Mouse (Mus musculus) stomach, embryonic 15.5 days (tissue): ENCODE measurements around the gene Hnf1b. TPM values are rescaled to one million over a fixed set of nuclear protein-coding genes. Genes with fewer than 3 reads are reported as not detected.

Experiments
- ATAC-seq: fragments of 200-750 bp; cut with Nextera tagmentation; 2 replicates; pipeline ENCODE4 v1.8.0; 2017; ENCODE audit warnings: low read depth, moderate number of reproducible peaks, moderate TSS enrichment; ENCODE audit not compliant: insufficient read depth, low FRiP score
- H3K27ac ChIP-seq: fragments of 300-500 bp; sonication (generic); 2 replicates; pipeline ENCODE4 v1.5.1; 2015; ENCODE audit warnings: mild to moderate bottlenecking, inconsistent platforms
- H3K27me3 ChIP-seq: fragments of 300-500 bp; sonication (generic); replicated peaks from 2 replicates; pipeline ENCODE4 v1.6.1; 2015; ENCODE audit warnings: inconsistent platforms
- H3K36me3 ChIP-seq: fragments of 300-500 bp; sonication (generic); 2 replicates; pipeline ENCODE4 v1.6.1; 2015; ENCODE audit warnings: inconsistent platforms
- H3K4me1 ChIP-seq: fragments of 300-500 bp; sonication (generic); 2 replicates; pipeline ENCODE4 v1.6.1; 2015; ENCODE audit warnings: inconsistent platforms
- H3K4me2 ChIP-seq: fragments of 300-500 bp; sonication (generic); 2 replicates; pipeline ENCODE4 v1.6.1; 2015; ENCODE audit warnings: mild to moderate bottlenecking, inconsistent platforms
- H3K4me3 ChIP-seq: fragments of 300-500 bp; sonication (generic); replicated peaks from 2 replicates; pipeline ENCODE4 v1.5.1; 2015; ENCODE audit warnings: inconsistent platforms
- H3K9ac ChIP-seq: fragments of 300-500 bp; sonication (generic); 2 replicates; pipeline ENCODE4 v1.6.1; 2015; ENCODE audit warnings: inconsistent platforms
- H3K9me3 ChIP-seq: fragments of 300-500 bp; sonication (generic); 2 replicates; pipeline ENCODE4 v1.6.1; 2016; ENCODE audit warnings: inconsistent platforms
- WGBS: fragments of 180-500 bp; shearing (Covaris S2); methylation state at CpG from one replicate; pipeline ENCODE4 v1.1.7; 2015; 5-methylcytosine and 5-hydroxymethylcytosine counted together
- polyA plus RNA-seq: library from polyadenylated mRNA; unstranded; fragments of >200 nt; fragmentation: Nextera tagmentation; extraction: Ambion mirVana; gene quantifications from 2 replicates; pipeline ENCODE4 v1.2.1, GENCODE M21; 2015

Gene Hnf1b
- polyA plus RNA-seq, 1 experiment from 2014 or later = 6.0 TPM

- ATAC-seq = no peak
- H3K4me1 ChIP-seq = no peaks in the 10 kb centered on the region
- peaks cover 37% of the 10 kb centered on the region for H3K27me3 ChIP-seq
- WGBS = 11% methylated on average over 2 of the region's 2 CpGs
- no peaks in the 10 kb centered on the region for H3K36me3 ChIP-seq
- H3K27ac ChIP-seq = no peak overlapping the region
- no peaks in the 10 kb centered on the region for H3K9me3 ChIP-seq
- peak overlapping the region; percentile 16; the same call in 1 of the 2 replicates for H3K4me2 ChIP-seq
- no peak overlapping the region for H3K9ac ChIP-seq
- no peak overlapping the region for H3K4me3 ChIP-seq
These were observed 4.8 kb downstream of the Hnf1b start for GRCm38 (mm10) chr11:83854707-83855106.

- Histone ChIP-seq H3K27me3 (peaks cover 20% of the 10 kb centered on the region; the same call in 1 of the 2 replicates), H3K4me3 (no peak overlapping the region), H3K36me3 (no peaks in the 10 kb centered on the region), H3K9me3 (no peaks in the 10 kb centered on the region), H3K27ac (no peak overlapping the region), H3K9ac (no peak overlapping the region), H3K4me1 (no peaks in the 10 kb centered on the region), H3K4me2 (no peak overlapping the region)
- WGBS = 57% methylated on average over 1 of the region's 1 CpGs
- no peak for ATAC-seq
These were observed 7.4 kb downstream of the Hnf1b start for GRCm38 (mm10) chr11:83857256-83857655.

GRCm38 (mm10) chr11:83865286-83865685, 15.4 kb downstream of the Hnf1b start:
- Histone ChIP-seq H3K4me2 (no peak overlapping the region), H3K27ac (no peak overlapping the region), H3K4me1 (no peaks in the 10 kb centered on the region; the same call in 1 of the 2 replicates), H3K27me3 (no peaks in the 10 kb centered on the region), H3K9me3 (no peaks in the 10 kb centered on the region), H3K9ac (no peak overlapping the region), H3K36me3 (0 out of 2 replicates have a peak, but pooled peaks cover 2% of the 10 kb centered on the region), H3K4me3 (no peak overlapping the region)
- no peak for ATAC-seq
- WGBS = 53% methylated on average over 9 of the region's 9 CpGs

- no peaks in the 10 kb centered on the region for H3K9me3 ChIP-seq
- no peaks in the 10 kb centered on the region for H3K27me3 ChIP-seq
- H3K36me3 ChIP-seq = 0 out of 2 replicates have a peak, but pooled peaks cover 2% of the 10 kb centered on the region
- H3K4me2 ChIP-seq = no peak overlapping the region
- H3K4me3 ChIP-seq = no peak overlapping the region
- no peak overlapping the region for H3K9ac ChIP-seq
- peak overlapping the region; percentile 5; the same call in 1 of the 2 replicates for H3K27ac ChIP-seq
- no peaks in the 10 kb centered on the region; the same call in 1 of the 2 replicates for H3K4me1 ChIP-seq
- 44% methylated on average over 3 of the region's 3 CpGs for WGBS
- no peak for ATAC-seq
These were observed 17.7 kb downstream of the Hnf1b start for GRCm38 (mm10) chr11:83867571-83867970.

GRCm38 (mm10) chr11:83869147-83869546, 19.3 kb downstream of the Hnf1b start:
- H3K9me3 ChIP-seq = no peaks in the 10 kb centered on the region
- peak overlapping the region; percentile 35; the same call in 1 of the 2 replicates for H3K27ac ChIP-seq
- no peak overlapping the region for H3K4me2 ChIP-seq
- H3K4me3 ChIP-seq = no peak overlapping the region
- no peaks in the 10 kb centered on the region for H3K27me3 ChIP-seq
- H3K36me3 ChIP-seq = no peaks in the 10 kb centered on the region
- H3K9ac ChIP-seq = no peak overlapping the region
- no peaks in the 10 kb centered on the region; the same call in 1 of the 2 replicates for H3K4me1 ChIP-seq
- WGBS = 15% methylated on average over 1 of the region's 1 CpGs
- no peak for ATAC-seq

- no peak overlapping the region for H3K9ac ChIP-seq
- no peak overlapping the region for H3K4me3 ChIP-seq
- ATAC-seq = no peak
- no peak overlapping the region for H3K27ac ChIP-seq
- H3K4me1 ChIP-seq = no peaks in the 10 kb centered on the region; the same call in 1 of the 2 replicates
- H3K9me3 ChIP-seq = no peaks in the 10 kb centered on the region
- no peaks in the 10 kb centered on the region for H3K27me3 ChIP-seq
- H3K36me3 ChIP-seq = no peaks in the 10 kb centered on the region
- 65% methylated on average over 3 of the region's 3 CpGs for WGBS
- no peak overlapping the region for H3K4me2 ChIP-seq
These were observed 19.8 kb downstream of the Hnf1b start for GRCm38 (mm10) chr11:83869686-83870085.

GRCm38 (mm10) chr11:83871780-83872554, 22.1 kb downstream of the Hnf1b start:
- Histone ChIP-seq H3K9me3 (no peaks in the 10 kb centered on the region), H3K27me3 (no peaks in the 10 kb centered on the region), H3K27ac (no peak overlapping the region), H3K36me3 (no peaks in the 10 kb centered on the region), H3K4me1 (no peaks in the 10 kb centered on the region; the same call in 1 of the 2 replicates), H3K4me3 (no peak overlapping the region), H3K4me2 (no peak overlapping the region), H3K9ac (no peak overlapping the region)
- no peak for ATAC-seq
- WGBS = 74% methylated on average over 9 of the region's 9 CpGs

GRCm38 (mm10) chr11:83873509-83873908, 23.6 kb downstream of the Hnf1b start:
- peaks cover 12% of the 10 kb centered on the region; the same call in 1 of the 2 replicates for H3K4me1 ChIP-seq
- H3K27ac ChIP-seq = no peak overlapping the region
- WGBS = 60% methylated on average over 9 of the region's 9 CpGs
- H3K4me2 ChIP-seq = no peak overlapping the region
- no peaks in the 10 kb centered on the region for H3K36me3 ChIP-seq
- H3K4me3 ChIP-seq = no peak overlapping the region
- H3K27me3 ChIP-seq = no peaks in the 10 kb centered on the region
- no peak for ATAC-seq
- no peak overlapping the region for H3K9ac ChIP-seq
- H3K9me3 ChIP-seq = no peaks in the 10 kb centered on the region

- Histone ChIP-seq H3K27ac (0 out of 2 replicates have a peak overlapping the region, but pooled peaks have one; percentile 22), H3K4me2 (no peak overlapping the region), H3K4me3 (no peak overlapping the region), H3K36me3 (no peaks in the 10 kb centered on the region), H3K9me3 (no peaks in the 10 kb centered on the region), H3K27me3 (no peaks in the 10 kb centered on the region), H3K4me1 (peaks cover 23% of the 10 kb centered on the region), H3K9ac (no peak overlapping the region)
- ATAC-seq = no peak
- WGBS = 83% methylated on average over 7 of the region's 7 CpGs
These were observed 26.8 kb downstream of the Hnf1b start for GRCm38 (mm10) chr11:83876630-83877029.

- ATAC-seq = peak; percentile 60; the same call in 1 of the 2 replicates
- no peaks in the 10 kb centered on the region for H3K36me3 ChIP-seq
These were observed 27.9 kb downstream of the Hnf1b start for GRCm38 (mm10) chr11:83877765-83878164.

GRCm38 (mm10) chr11:83878417-83878952, 28.6 kb downstream of the Hnf1b start:
- ATAC-seq = no peak
- no peaks in the 10 kb centered on the region for H3K36me3 ChIP-seq
- 49% methylated on average over 4 of the region's 4 CpGs for WGBS
- no peaks in the 10 kb centered on the region for H3K9me3 ChIP-seq
- no peaks in the 10 kb centered on the region for H3K27me3 ChIP-seq
- no peak overlapping the region for H3K4me3 ChIP-seq
- peaks cover 23% of the 10 kb centered on the region for H3K4me1 ChIP-seq
- no peak overlapping the region for H3K27ac ChIP-seq
- no peak overlapping the region for H3K9ac ChIP-seq
- H3K4me2 ChIP-seq = no peak overlapping the region

More at GRCm38 (mm10) chr11:83877765-83878164, 27.9 kb downstream of the Hnf1b start:
- peak overlapping the region; percentile 40 for H3K27ac ChIP-seq
- H3K4me2 ChIP-seq = peak overlapping the region; percentile 21; the same call in 1 of the 2 replicates
- no peak overlapping the region for H3K4me3 ChIP-seq
- no peak overlapping the region for H3K9ac ChIP-seq
- WGBS = 30% methylated on average over 8 of the region's 8 CpGs
- no peaks in the 10 kb centered on the region for H3K27me3 ChIP-seq
- no peaks in the 10 kb centered on the region for H3K9me3 ChIP-seq
- H3K4me1 ChIP-seq = peaks cover 23% of the 10 kb centered on the region

- H3K27ac ChIP-seq = no peak overlapping the region
- no peak overlapping the region for H3K9ac ChIP-seq
- no peak overlapping the region for H3K4me3 ChIP-seq
- ATAC-seq = no peak
- 32% methylated on average over 3 of the region's 3 CpGs for WGBS
- peaks cover 23% of the 10 kb centered on the region for H3K4me1 ChIP-seq
- no peaks in the 10 kb centered on the region for H3K9me3 ChIP-seq
- no peaks in the 10 kb centered on the region for H3K27me3 ChIP-seq
- H3K4me2 ChIP-seq = no peak overlapping the region
- H3K36me3 ChIP-seq = no peaks in the 10 kb centered on the region
These were observed 29.3 kb downstream of the Hnf1b start for GRCm38 (mm10) chr11:83879130-83879529.
